Mouse (Mus musculus): ENCODE measurements around the gene Dynlt1f.
"Not testable (repeated sequence)": the region's sequence is repeated elsewhere in the genome, so short reads cannot be mapped to it uniquely, and the experiment has no call there.

The Dynlt1f gene

GRCm38 (mm10) chr17:6655567-6656281 lies at the start of gene Dynlt1f:
Gene Dynlt1f, minus strand, starts transcription at chr17:6655900.
- DNase-seq: peak; percentile 75

DNA sequence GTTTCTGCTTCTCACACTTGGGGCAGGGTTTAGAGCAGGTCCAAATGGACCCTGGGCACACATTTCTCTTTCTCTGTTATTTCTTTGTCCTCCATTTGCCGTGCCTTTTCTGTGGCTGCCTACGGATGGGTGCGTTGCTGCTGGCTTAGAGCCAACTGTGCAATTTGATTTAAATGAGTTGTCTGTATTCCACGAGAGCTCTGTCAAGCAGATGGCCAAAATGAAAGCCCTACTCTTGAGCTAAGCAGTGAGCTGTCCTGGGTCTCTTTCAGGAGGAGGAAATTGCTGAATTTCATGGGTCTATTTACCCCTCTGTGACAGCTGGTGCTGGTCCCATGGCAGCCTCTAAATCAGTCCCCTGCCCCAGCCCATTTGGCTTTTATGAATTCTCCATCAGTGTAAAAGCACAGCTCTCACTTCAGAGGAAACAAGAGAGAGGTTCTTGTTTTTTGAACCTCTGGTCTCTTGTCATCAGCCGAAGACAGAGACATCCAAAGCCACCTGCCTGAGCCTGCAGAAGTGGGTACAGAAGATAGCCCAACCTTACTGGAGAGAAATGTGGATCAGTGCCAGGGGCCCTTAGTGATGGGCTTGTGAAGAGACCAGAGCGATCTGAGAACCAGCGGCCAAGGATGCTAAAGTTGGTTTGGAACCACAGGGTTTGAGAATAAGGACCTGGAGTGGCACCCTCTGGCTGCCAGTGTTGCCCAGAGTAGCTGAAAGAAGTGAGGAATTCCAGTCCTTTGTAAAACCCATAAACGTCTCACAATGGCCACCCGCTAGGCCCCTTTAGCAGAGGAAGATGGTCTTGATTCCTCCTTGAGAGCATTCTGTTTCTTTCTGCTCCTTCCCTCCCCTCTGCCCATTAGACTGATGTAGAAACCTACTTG lies 47.9 kb upstream of the Dynlt1f start:
- DNase-seq: not testable (repeated sequence)

DNA sequence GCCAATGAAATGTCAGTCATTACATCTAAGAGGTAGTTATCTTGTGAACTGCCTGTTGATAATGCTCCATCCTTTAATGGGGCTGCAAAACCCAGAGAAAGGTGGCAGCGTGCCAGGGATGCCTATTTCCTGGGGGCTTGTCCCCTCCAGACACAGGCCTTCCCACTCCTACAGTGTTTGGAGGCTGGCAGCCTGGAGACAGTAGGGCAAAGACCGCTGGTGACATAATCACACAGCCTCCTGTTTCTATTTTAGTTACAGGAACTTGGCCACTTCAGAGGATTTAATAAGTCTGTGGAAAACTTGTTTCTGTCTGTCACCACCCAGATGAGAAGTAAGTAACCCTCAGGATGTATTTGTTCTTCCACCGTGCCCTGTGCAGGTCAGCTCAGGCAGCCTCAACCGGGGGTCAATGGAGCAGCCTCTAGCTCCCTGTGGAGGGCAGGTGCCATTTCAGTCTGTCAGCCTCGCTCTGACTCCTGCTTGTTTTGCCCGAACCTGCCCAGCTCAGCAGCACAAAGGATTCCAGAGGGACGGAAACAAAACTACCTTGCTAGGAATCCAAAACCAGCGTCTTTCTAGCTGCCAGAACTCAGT lies 47.0 kb upstream of the Dynlt1f start:
- not testable (repeated sequence) for DNase-seq

- DNase-seq: not testable (repeated sequence)
These were observed 44.4 kb upstream of the Dynlt1f start for GRCm38 (mm10) chr17:6700077-6700476.

- not testable (repeated sequence) for DNase-seq
These were observed 43.8 kb upstream of the Dynlt1f start for GRCm38 (mm10) chr17:6699502-6699901.

- peak; percentile 70 for DNase-seq
These were observed 41.6 kb upstream of the Dynlt1f start for GRCm38 (mm10) chr17:6697224-6697775.

GRCm38 (mm10) chr17:6696521-6696920 lies 40.8 kb upstream of the Dynlt1f start:
- DNase-seq: not testable (repeated sequence)

DNA sequence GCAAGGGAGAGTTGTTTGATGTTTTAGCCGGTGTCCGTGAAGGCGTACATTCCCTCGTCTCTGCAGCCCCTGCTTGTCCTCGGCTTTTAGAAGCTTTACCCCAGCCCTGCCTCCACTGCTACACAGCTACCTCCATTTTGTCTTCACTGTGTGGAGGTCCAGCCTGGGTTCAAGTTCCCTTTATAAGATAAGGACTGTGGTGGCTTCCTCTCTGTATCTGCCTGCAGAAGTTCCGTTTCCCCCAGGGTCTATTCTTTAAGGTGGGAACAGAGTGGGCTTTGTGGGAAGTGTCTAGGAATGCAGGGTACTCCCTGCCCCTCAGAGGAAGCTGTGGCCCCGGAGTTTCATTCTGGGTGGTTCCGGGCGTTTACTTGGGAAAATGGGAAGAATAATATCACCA lies 40.0 kb upstream of the Dynlt1f start:
- DNase-seq: not testable (repeated sequence)

- peak; percentile 94 for DNase-seq
These were observed 35.9 kb upstream of the Dynlt1f start for GRCm38 (mm10) chr17:6691596-6691995.

- DNase-seq: peak; percentile 74
These were observed 33.6 kb upstream of the Dynlt1f start for GRCm38 (mm10) chr17:6689344-6689743.

GRCm38 (mm10) chr17:6686299-6686971 lies 30.7 kb upstream of the Dynlt1f start:
- DNase-seq: not testable (repeated sequence)

DNA sequence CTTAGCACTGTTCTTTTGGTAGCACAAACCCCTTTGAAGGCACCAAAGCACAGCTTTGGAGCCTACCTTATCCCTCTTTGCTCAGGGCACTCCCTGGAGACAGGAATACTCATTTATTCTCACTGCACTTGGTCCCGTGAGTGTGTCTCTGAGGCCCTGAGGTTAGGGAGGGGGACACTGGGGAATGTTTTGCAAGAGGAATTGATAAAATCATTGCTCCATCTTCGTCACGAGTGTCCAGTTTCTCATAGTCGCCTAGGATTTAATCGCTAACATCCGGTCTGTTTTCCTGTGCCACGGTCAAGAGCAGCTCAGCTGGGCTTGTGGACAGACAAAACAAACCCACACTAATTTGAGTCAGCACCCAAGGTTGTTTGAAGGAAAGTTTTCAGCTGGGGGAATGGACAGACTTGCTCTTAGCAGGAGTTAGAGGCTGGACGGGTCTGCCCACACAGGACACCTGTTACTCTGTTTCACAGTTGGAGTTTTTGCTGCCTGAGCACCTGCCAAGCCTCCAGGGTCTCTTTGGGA lies 29.7 kb upstream of the Dynlt1f start:
- not testable (repeated sequence) for DNase-seq

GRCm38 (mm10) chr17:6684464-6685287 lies 29.0 kb upstream of the Dynlt1f start:
- DNase-seq: not testable (repeated sequence)

GRCm38 (mm10) chr17:6683702-6684101 lies 28.0 kb upstream of the Dynlt1f start:
- DNase-seq: not testable (repeated sequence)

GRCm38 (mm10) chr17:6681721-6682120 lies 26.0 kb upstream of the Dynlt1f start:
- DNase-seq: not testable (repeated sequence)

DNA sequence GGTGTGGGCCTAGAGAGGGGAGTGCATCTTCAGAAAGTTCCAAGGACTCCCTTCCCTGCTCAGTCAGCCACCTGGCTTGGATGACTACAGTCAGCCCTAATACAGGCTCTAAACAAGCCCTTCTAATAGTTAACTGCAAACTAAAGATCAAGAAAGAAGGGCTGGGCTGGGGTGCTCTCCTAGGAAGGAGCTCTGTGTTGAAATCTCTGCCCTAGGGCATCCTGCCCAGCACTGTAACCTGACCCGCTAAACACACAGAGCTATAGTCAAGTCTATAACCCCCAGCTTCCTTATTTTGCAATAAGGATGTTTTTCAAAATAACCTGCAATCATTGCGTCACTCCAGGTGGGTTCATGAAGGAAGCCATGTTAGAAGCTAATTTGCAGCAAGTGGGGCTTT lies 22.4 kb upstream of the Dynlt1f start:
- not testable (repeated sequence) for DNase-seq

GRCm38 (mm10) chr17:6674297-6674696 lies 18.6 kb upstream of the Dynlt1f start:
- DNase-seq: not testable (repeated sequence)

- DNase-seq: not testable (repeated sequence)
These were observed 12.8 kb upstream of the Dynlt1f start for GRCm38 (mm10) chr17:6668522-6668921.

GRCm38 (mm10) chr17:6665389-6665788 lies 9.7 kb upstream of the Dynlt1f start:
- peak; percentile 46 for DNase-seq

DNA sequence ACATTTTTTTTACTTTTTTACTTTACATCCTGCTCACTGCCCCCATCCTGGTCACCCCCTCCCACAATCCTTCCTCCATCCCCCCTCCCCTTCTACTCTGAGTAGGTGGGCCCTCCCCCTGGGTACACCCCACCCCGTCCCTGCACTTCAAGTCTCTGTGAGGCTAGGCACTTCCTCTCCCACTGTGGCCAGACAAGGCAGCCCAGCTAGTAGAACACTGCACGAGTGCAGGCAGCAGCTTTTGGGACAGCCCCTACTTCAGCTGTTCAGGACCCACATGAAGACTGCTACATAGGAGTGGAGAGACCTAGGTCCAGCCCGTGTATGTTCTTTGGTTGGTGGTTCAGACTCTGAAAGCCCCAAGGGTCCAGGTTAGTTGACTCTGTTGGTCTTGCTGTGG lies 7.1 kb upstream of the Dynlt1f start:
- peak; percentile 62 for DNase-seq
